In genomic region chr14:21741786-21742185, GRCm38 (mm10) we compare ENCODE assay signal across 8 mouse cellular contexts. TPM values are rescaled to one million over a fixed set of nuclear protein-coding genes. Genes with fewer than 3 reads are reported as not detected.
DNase-seq lines count a peak whose midpoint lies in the region; ATAC-seq and TF ChIP-seq lines count a peak whose summit lies in the region.

No protein-coding gene starts in this region.

- no peaks in the 10 kb centered on the region for H3K36me3 ChIP-seq in E14TG2a.4 (ENCODE audit: insufficient read depth, low read length)
- no peaks in the 10 kb centered on the region for H3K36me3 ChIP-seq in forebrain, embryonic 11.5 days (ENCODE audit: control insufficient read depth, insufficient read depth, low read length)
- H3K36me3 ChIP-seq in heart, embryonic 16.5 days (ENCODE audit: control insufficient read depth, insufficient read depth), result no peaks in the 10 kb centered on the region
- H3K36me3 ChIP-seq in liver, embryonic 13.5 days, result no peaks in the 10 kb centered on the region
- no peaks in the 10 kb centered on the region for H3K36me3 ChIP-seq in stomach, embryonic 14.5 days (ENCODE audit: control insufficient read depth, insufficient read depth, low read length)

- TF ChIP-seq CTCF in E14TG2a.4 (conservative IDR thresholded peaks at IDR 0.05; ENCODE audit: low read length), result peak; percentile 98

- peaks cover 6% of the 10 kb centered on the region; the same call in 1 of the 2 replicates for H3K4me1 ChIP-seq in E14TG2a.4 (replicated peaks; ENCODE audit: low read depth, low read length)
- no peaks in the 10 kb centered on the region for H3K4me1 ChIP-seq in forebrain, embryonic 11.5 days (replicated peaks; ENCODE audit: control insufficient read depth, insufficient read depth, low read length)
- no peaks in the 10 kb centered on the region for H3K4me1 ChIP-seq in heart, embryonic 16.5 days (ENCODE audit: control insufficient read depth, insufficient read depth, low read length)
- H3K4me1 ChIP-seq in liver, embryonic 13.5 days (replicated peaks), result no peaks in the 10 kb centered on the region
- H3K4me1 ChIP-seq in stomach, embryonic 14.5 days (ENCODE audit: control insufficient read depth, insufficient read depth, low read length), result no peaks in the 10 kb centered on the region

- peak; percentile 80 for ATAC-seq in forebrain, embryonic 11.5 days (replicated peaks; ENCODE audit: low FRiP score)
- ATAC-seq in heart, embryonic 16.5 days (replicated peaks; ENCODE audit: extremely low read depth, insufficient read depth, low FRiP score), result peak; percentile 58; the same call in 1 of the 2 replicates
- 0 out of 2 replicates have a peak, but pooled peaks have one; percentile 47 for ATAC-seq in liver, embryonic 13.5 days (ENCODE audit: low read depth)
- ATAC-seq in stomach, embryonic 14.5 days (ENCODE audit: insufficient number of reproducible peaks, insufficient read depth, low FRiP score, low read depth), result peak; percentile 80

- 13% methylated on average over 4 of the region's 4 CpGs for WGBS in forebrain, embryonic 11.5 days
- WGBS in heart, embryonic 16.5 days, result 20% methylated on average over 4 of the region's 4 CpGs
- 20% methylated on average over 4 of the region's 4 CpGs for WGBS in liver, embryonic 13.5 days (ENCODE audit: insufficient replicate concordance)
- 19% methylated on average over 4 of the region's 4 CpGs for WGBS in stomach, embryonic 14.5 days

- H3K27ac ChIP-seq in forebrain, embryonic 11.5 days (ENCODE audit: low read depth, low read length), result no peak overlapping the region
- no peak overlapping the region for H3K27ac ChIP-seq in heart, embryonic 16.5 days (ENCODE audit: low read length)
- no peak overlapping the region for H3K27ac ChIP-seq in liver, embryonic 13.5 days
- no peak overlapping the region for H3K27ac ChIP-seq in stomach, embryonic 14.5 days (ENCODE audit: low read length)

- H3K9me3 ChIP-seq in E14TG2a.4 (ENCODE audit: low read length), result no peaks in the 10 kb centered on the region
- H3K9me3 ChIP-seq in forebrain, embryonic 11.5 days (ENCODE audit: control insufficient read depth, low read length), result no peaks in the 10 kb centered on the region
- H3K9me3 ChIP-seq in heart, embryonic 16.5 days (replicated peaks; ENCODE audit: control insufficient read depth, low read length), result no peaks in the 10 kb centered on the region
- H3K9me3 ChIP-seq in liver, embryonic 13.5 days (replicated peaks), result no peaks in the 10 kb centered on the region
- no peaks in the 10 kb centered on the region for H3K9me3 ChIP-seq in stomach, embryonic 14.5 days (ENCODE audit: control insufficient read depth, low read depth, low read length)

- H3K4me2 ChIP-seq in forebrain, embryonic 11.5 days (ENCODE audit: low read depth, low read length, severe bottlenecking), result no peak overlapping the region
- H3K4me2 ChIP-seq in heart, embryonic 16.5 days (ENCODE audit: low read depth, low read length), result no peak overlapping the region
- no peak overlapping the region for H3K4me2 ChIP-seq in liver, embryonic 13.5 days
- no peak overlapping the region for H3K4me2 ChIP-seq in stomach, embryonic 14.5 days (replicated peaks; ENCODE audit: low read depth, low read length)

- H3K27me3 ChIP-seq in E14TG2a.4 (ENCODE audit: insufficient read depth, low read length), result peaks cover 22% of the 10 kb centered on the region
- no peaks in the 10 kb centered on the region for H3K27me3 ChIP-seq in forebrain, embryonic 11.5 days (ENCODE audit: control insufficient read depth, insufficient read depth, low read length)
- H3K27me3 ChIP-seq in heart, embryonic 16.5 days (ENCODE audit: control insufficient read depth, insufficient read depth, low read length), result no peaks in the 10 kb centered on the region; the same call in 1 of the 2 replicates
- H3K27me3 ChIP-seq in liver, embryonic 13.5 days, result 0 out of 2 replicates have a peak, but pooled peaks cover 5% of the 10 kb centered on the region
- H3K27me3 ChIP-seq in stomach, embryonic 14.5 days (ENCODE audit: control insufficient read depth, insufficient read depth, low read length), result no peaks in the 10 kb centered on the region

- H3K4me3 ChIP-seq in E14TG2a.4 (replicated peaks; ENCODE audit: low read length), result no peak overlapping the region
- H3K4me3 ChIP-seq in forebrain, embryonic 11.5 days (ENCODE audit: low read depth, low read length), result no peak overlapping the region
- no peak overlapping the region for H3K4me3 ChIP-seq in heart, embryonic 16.5 days (ENCODE audit: low read length)
- no peak overlapping the region for H3K4me3 ChIP-seq in liver, embryonic 13.5 days (replicated peaks)
- no peak overlapping the region for H3K4me3 ChIP-seq in stomach, embryonic 14.5 days (ENCODE audit: low read depth, low read length)

- DNase-seq in c-Kit-positive CD71-positive TER-119-negative erythroid progenitor cells, embryonic 14.5 days (ENCODE audit: low read depth), result peak; percentile 55
- peak; percentile 92 for DNase-seq in forebrain, embryonic 11.5 days (ENCODE audit: low spot score)
- peak; percentile 86 for DNase-seq in kidney, postnatal 14 days
- DNase-seq in liver, embryonic 13.5 days, result peak; percentile 55
- DNase-seq in neural tube, embryonic 10.5 days (ENCODE audit: extremely low spot score, low spot score), result peak; percentile 91

- H3K9ac ChIP-seq in forebrain, embryonic 11.5 days (ENCODE audit: low read length), result no peak overlapping the region
- H3K9ac ChIP-seq in heart, embryonic 16.5 days (ENCODE audit: low read length), result no peak overlapping the region; the same call in 1 of the 2 replicates
- no peak overlapping the region for H3K9ac ChIP-seq in liver, embryonic 13.5 days
- no peak overlapping the region for H3K9ac ChIP-seq in stomach, embryonic 14.5 days (replicated peaks; ENCODE audit: low read depth, low read length)

RNA-seq across cellular contexts. Expression of gene Samd8, which starts 8.5 kb away (rescaled TPM):
- 12.5 and 13.9 TPM in 2 replicates for polyA plus RNA-seq in forebrain, embryonic 11.5 days (2014; fragmentation: Nextera tagmentation; extraction: Ambion mirVana)
- 8.0 and 9.1 TPM in 2 replicates for polyA plus RNA-seq in heart, embryonic 16.5 days (2015; fragmentation: Nextera tagmentation; extraction: Ambion mirVana)
- 3.7 and 4.9 TPM in 2 replicates for polyA plus RNA-seq in liver, embryonic 13.5 days (2015; fragmentation: Nextera tagmentation; extraction: Ambion mirVana)
- 13.8 and 15.0 TPM in 2 replicates for polyA plus RNA-seq in stomach, embryonic 14.5 days (2014; fragmentation: Nextera tagmentation; extraction: Ambion mirVana)

RNA-seq across cellular contexts. Expression of gene Dusp13, which starts 9.2 kb away (rescaled TPM):
- polyA plus RNA-seq in forebrain, embryonic 11.5 days (2014; fragmentation: Nextera tagmentation; extraction: Ambion mirVana), result not detected in 2 replicates
- polyA plus RNA-seq in heart, embryonic 16.5 days (2015; fragmentation: Nextera tagmentation; extraction: Ambion mirVana), result not detected in 2 replicates
- not detected in 2 replicates for polyA plus RNA-seq in liver, embryonic 13.5 days (2015; fragmentation: Nextera tagmentation; extraction: Ambion mirVana)
- not detected in 2 replicates for polyA plus RNA-seq in stomach, embryonic 14.5 days (2014; fragmentation: Nextera tagmentation; extraction: Ambion mirVana)

RNA-seq across cellular contexts. Expression of gene Dupd1, which starts 27.4 kb away (rescaled TPM):
- polyA plus RNA-seq in forebrain, embryonic 11.5 days (2014; fragmentation: Nextera tagmentation; extraction: Ambion mirVana), result not detected in 2 replicates
- polyA plus RNA-seq in heart, embryonic 16.5 days (2015; fragmentation: Nextera tagmentation; extraction: Ambion mirVana), result 0.54 TPM in 1 of 2 replicates, not detected in the other
- polyA plus RNA-seq in liver, embryonic 13.5 days (2015; fragmentation: Nextera tagmentation; extraction: Ambion mirVana), result not detected in 2 replicates
- polyA plus RNA-seq in stomach, embryonic 14.5 days (2014; fragmentation: Nextera tagmentation; extraction: Ambion mirVana), result not detected in 2 replicates
